Mouse (Mus musculus) layer of hippocampus, adult 8-10 months (tissue): ENCODE results near the gene Cfap61. TPM values are rescaled to one million over a fixed set of nuclear protein-coding genes. Genes with fewer than 3 reads are reported as not detected.

Experiments used
- DNase-seq, 2 experiments: peaks; one replicate each; pipeline ENCODE4 v3.0.0; 2022; ENCODE audit warnings: low spot score in 2 of 2
- total RNA-seq, 4 experiments: library from RNA; stranded (reverse); gene quantifications; 2 replicates each; pipeline ENCODE4 v1.2.4; 2022

Gene Cfap61
- total RNA-seq, 4 experiments from 2014 or later, result 2.3 to 4.4 (median 3.5) TPM

DNA sequence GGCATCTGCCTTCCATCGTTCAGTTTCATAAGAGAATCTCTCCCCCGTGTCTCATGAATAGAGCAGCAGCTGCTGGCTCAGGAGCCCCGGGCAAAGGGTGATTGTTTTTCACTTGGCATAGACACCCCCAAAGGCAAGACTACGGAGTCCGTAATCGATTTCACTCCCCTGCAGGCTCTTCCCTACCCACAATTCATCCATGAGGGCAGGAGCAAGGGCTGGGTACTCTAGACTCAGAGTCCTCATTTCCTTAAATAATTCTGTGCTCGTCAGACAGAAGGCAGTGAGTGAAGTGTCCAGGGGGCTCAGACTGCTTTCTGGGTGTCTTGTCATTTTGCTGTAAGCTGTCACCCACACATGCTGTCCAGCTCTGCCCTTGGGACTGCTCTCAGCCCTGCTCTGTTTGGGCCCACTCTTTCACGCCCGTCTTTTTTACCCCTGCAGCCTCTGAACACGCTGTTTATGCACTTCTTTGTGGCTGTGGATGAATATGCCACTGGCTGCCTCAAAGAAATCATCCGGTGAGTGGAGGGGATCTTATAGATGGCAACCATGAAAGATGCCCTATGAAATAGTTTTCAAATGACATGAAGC lies 15.0 kb downstream of the Cfap61 start:
- DNase-seq, result no peak

DNA sequence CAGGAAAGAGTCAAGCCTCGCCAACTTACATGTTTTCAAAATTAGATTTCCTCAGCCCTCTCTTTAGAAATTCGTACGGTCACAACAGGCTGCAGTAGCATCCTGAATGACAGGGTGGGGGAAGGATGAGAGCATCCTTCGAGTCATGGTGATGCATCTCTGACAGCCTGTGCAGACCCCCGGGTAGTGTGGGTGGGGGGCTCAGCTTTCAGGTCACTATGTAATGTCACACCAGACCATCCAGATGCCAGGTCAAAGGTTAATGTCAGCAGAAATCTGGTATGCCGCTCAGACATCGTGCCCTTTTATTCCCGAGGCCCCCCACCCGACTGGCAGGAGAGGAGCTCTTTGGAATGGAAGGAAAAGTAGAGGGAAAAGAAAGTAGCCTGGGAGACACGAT lies 15.7 kb downstream of the Cfap61 start:
- no peak for DNase-seq

DNA sequence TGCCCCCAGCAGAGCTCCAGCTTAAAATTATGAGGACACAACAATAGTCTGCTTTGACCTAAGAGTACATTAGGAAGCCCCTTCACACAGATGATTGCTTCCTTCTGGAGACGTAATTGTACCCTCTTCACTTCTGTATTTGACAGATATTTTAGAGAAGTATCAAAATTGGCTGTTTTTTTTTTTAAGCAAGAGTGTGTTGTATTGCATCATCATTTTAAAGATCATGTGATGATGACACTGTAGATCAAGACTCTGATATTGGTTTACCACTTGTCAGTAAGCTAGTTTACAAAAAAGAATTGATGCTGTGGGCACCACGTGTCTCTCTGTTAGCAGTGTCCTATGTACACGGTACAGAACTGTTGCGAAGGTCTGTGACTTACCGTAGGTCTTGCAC lies 18.1 kb downstream of the Cfap61 start:
- no peak for DNase-seq

DNA sequence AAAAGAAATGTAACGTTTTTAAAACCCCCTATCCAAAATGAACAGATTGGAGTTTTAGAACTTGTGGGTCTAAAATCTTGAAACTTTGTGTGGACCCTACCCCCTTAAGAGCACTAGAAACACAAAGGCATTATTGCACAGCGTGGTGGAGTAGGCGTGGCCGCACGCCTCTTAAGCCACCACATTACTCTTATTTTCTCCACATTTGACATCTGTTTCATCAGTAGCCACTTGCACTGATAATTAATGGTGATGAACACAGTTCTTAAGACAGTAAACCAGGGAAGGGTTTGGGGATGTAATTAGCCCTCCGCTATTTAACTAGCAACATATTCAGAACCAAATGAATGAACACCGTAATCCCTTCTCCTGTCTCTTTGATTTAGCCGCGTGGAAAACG lies 21.3 kb downstream of the Cfap61 start:
- no peak for DNase-seq

- DNase-seq, result no peak
Measured at GRCm38 (mm10) chr2:145956318-145956717, 21.7 kb downstream of the Cfap61 start.

DNA sequence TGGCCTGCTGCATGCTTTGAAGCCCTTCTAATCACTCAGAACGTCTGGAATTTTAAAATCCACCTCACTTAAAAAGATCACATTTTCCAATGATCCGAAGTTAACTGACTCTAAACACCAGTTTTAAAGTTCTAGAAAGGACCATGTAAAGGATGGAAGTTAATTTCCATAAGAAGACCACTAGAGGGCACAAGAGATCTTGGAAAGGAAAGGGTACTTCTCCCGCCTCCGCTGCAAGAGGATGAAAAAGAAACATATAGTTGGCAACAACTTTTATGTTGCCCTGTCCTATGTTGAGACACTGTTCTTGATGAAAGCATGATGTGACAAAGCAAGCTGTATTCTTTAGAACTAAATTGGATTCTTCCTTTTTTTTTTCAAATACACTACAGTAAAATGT lies 22.9 kb downstream of the Cfap61 start:
- DNase-seq, result no peak

DNA sequence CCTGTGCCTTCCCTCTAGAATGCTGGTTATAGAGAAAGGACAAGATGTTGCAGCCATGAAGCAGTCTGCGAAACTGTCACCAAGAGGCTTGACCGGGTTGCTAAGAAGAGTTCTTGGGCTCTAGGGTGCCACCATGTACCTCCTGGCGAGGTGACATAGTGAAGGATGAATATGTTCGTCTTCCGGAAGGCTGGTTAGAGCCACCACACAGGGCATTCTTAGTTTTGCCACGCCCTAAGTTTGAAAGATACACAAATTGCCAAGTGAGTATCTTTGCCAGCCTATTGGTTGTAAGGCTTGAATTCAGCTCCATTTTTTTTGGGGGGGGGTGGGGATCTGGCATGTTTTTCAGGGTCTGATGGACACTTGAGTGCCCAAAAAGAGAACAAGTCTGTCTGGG lies 23.5 kb downstream of the Cfap61 start:
- no peak for DNase-seq

- no peak for DNase-seq
Measured at GRCm38 (mm10) chr2:145958551-145958950, 24.0 kb downstream of the Cfap61 start.

- no peak for DNase-seq
Measured at GRCm38 (mm10) chr2:145961861-145962260, 27.3 kb downstream of the Cfap61 start.

GRCm38 (mm10) chr2:145970751-145971150 lies 36.2 kb downstream of the Cfap61 start:
- no peak for DNase-seq

GRCm38 (mm10) chr2:145971237-145972010 lies 36.8 kb downstream of the Cfap61 start:
- DNase-seq, result peak; percentile 31 to 44

GRCm38 (mm10) chr2:145972571-145972970 lies 38.0 kb downstream of the Cfap61 start:
- no peak for DNase-seq

- no peak for DNase-seq
Measured at GRCm38 (mm10) chr2:145979616-145980015, 45.0 kb downstream of the Cfap61 start.

DNA sequence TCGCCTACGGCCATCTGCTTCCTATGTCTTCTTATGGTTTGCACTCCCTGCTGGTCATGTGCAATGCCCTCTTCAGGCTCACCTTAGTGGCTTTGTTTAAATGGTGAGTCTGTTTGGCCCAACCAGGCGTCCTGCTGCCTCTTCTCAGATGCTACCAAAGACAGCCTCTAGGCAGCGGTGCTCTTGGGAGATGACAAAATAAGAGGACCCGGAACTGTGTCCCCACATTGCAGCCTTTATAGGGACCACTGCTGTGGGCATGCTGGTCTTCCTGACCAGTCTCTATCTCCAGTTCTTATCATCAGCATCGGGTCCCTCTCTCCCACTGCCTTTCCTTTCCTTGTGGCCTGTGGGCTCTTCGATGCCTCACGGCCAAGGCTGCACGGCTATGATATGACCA lies 46.3 kb downstream of the Cfap61 start:
- no peak for DNase-seq

DNA sequence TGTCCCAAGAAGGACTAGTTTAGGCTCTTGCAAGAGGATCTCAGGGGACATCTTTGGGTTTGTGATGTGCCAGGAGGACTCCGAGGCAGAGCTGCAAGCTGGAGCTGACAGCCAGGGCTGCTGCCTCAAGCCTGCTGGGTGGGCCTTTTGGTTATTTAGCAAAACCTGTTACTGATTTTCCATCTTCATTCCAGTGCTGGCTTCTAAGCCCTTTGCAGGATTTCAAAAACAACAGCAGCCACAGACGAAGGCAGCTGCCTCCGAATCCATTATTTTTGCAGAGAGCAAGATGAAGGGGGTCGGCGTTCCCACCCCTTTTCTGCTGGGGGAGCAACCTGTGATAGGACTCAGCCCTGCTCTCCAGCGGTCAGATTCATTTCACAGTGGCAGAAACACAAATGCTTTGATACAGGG lies 47.1 kb downstream of the Cfap61 start:
- DNase-seq, result no peak

DNA sequence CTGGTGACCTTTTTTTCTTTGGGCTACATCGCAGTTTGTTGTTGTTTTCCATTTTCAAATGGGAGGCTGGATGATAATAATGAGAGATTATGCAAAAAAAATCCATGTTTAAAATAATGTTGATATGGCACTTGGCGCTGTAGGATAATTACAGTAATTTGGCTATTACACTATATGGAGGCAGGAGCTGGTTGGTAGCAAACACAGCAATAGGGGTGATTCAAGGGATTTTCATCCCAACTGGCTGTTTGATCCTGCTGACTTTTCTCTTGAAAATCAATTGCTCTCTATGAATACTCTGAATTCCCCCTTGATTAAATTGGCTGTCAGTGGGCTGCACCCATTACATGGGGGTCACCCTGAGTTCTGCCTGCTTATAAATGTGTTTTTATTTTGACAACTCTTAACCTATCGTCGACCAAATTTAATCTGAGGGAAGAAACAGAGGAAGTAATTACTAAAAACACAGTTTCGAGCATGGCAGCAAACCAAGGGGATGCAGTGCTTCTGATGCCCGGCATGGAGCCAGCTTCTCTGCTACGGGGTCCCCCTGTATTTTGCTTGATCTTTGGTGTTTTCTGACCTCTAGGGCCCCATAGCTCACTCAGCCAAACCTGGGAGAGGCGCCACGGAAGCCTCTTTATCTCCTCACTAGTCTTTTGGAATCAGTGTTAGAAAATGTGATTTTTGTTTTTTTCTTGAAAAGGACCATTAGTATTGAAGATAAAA lies 47.9 kb downstream of the Cfap61 start:
- no peak for DNase-seq

DNA sequence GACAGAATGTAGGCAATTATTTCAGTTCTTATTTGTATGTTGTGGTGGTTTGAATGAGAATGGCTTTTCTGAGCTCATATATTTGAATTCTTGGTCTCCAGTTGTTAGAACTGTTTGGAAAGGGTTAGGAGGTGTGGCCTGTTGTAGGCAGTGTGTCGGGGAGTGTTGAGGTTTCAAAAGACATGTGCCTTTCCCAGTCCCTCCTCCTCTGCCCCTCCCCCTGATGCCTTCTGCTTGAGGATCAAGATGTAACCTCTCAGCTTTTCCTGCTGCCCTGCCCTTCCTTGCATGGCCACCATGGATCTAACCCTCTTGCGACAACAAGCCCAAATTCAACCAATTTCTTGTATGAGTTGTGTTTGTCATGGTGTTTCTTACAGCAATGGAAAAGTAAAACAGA lies 53.2 kb downstream of the Cfap61 start:
- no peak for DNase-seq

DNA sequence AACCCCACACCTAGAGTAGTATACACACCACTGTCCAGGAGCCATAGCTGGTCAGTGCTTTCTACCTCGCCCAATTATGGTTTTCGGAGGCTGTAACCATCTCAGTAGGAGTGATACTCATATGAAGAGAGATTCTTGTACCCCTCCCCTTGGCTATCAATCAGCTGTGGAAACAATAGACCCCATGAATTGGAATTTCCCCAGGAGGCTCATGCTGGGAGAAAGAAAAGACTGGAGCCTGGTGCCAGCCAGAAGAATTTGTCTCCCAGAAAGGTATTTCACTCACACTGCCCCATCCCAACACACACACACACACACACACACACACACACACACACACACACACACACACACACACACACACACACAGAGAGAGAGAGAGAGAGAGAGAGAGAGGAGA lies 55.9 kb downstream of the Cfap61 start:
- no peak for DNase-seq

GRCm38 (mm10) chr2:145996472-145996871 lies 61.9 kb downstream of the Cfap61 start:
- no peak for DNase-seq

- no peak for DNase-seq
Measured at GRCm38 (mm10) chr2:145997956-145998525, 63.5 kb downstream of the Cfap61 start.

DNA sequence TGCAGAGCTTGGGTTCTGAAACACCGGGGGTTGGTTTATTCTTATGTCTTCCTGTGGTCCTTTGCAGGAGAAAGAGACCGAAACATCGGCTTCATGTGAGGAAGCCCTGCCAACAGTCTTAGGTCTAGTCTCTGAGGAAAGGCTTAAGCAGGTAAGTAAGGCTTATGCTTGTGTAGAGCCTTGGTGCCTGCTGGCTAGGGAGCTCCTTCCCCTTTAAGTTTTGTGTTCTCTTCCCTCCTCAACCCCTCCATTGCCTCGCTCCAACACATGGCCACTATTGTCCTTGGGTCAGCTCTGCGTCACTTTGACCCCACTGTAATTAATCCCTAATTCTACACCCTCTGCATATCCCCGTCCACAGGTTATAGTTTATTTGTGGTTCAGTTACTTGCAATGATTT lies 74.2 kb downstream of the Cfap61 start:
- DNase-seq, result no peak
